Mouse (Mus musculus) right cerebral cortex, postnatal 36 days (tissue): ENCODE data around the gene Coq8b.

Experiments used
- DNase-seq, 2 experiments: peaks; one replicate each; pipeline ENCODE4 v3.0.0; 2022; ENCODE audit warnings: low spot score in 2 of 2, mixed read lengths in 1 of 2

The Coq8b gene

GRCm38 (mm10) chr7:27307551-27307950, 74.7 kb downstream of the Coq8b start:
- DNase-seq: no peak
